Mouse (Mus musculus) heart, embryonic 16.5 days (tissue): Measurements from ENCODE around the gene Lemd1. TPM values are rescaled to one million over a fixed set of nuclear protein-coding genes. Genes with fewer than 3 reads are reported as not detected.
A peak's percentile ranks its signal among the peaks of the same experiment; 100 is the strongest.

Experiments used
- ATAC-seq: fragments of 200-750 bp; cut with Nextera tagmentation; replicated peaks from 2 replicates; pipeline ENCODE4 v1.8.0; 2017; ENCODE audit warnings: moderate number of reproducible peaks; ENCODE audit not compliant: insufficient read depth, low FRiP score; ENCODE audit errors: extremely low read depth
- H3K27ac ChIP-seq: fragments of 300-500 bp; sonication (generic); 2 replicates; pipeline ENCODE4 v1.5.1; 2014; ENCODE audit warnings: mild to moderate bottlenecking, low read length, control low read depth, moderate library complexity
- H3K27me3 ChIP-seq: fragments of 300-500 bp; sonication (generic); 2 replicates; pipeline ENCODE4 v1.6.1; 2014; ENCODE audit warnings: low read length, mixed read lengths; ENCODE audit not compliant: control insufficient read depth, insufficient read depth
- H3K36me3 ChIP-seq: fragments of 300-500 bp; sonication (generic); 2 replicates; pipeline ENCODE4 v1.6.1; 2014; ENCODE audit not compliant: control insufficient read depth, insufficient read depth
- H3K4me1 ChIP-seq: fragments of 300-500 bp; sonication (generic); 2 replicates; pipeline ENCODE4 v1.6.1; 2014; ENCODE audit warnings: low read length, mixed read lengths; ENCODE audit not compliant: control insufficient read depth, insufficient read depth
- H3K4me2 ChIP-seq: fragments of 300-500 bp; sonication (generic); 2 replicates; pipeline ENCODE4 v1.6.1; 2014; ENCODE audit warnings: low read depth, mild to moderate bottlenecking, control low read depth, low read length
- H3K4me3 ChIP-seq: fragments of 300-500 bp; sonication (generic); 2 replicates; pipeline ENCODE4 v1.5.1; 2014; ENCODE audit warnings: mild to moderate bottlenecking, control low read depth, low read length
- H3K9ac ChIP-seq: fragments of 300-500 bp; sonication (generic); 2 replicates; pipeline ENCODE4 v1.6.1; 2014; ENCODE audit warnings: low read length, control low read depth
- H3K9me3 ChIP-seq: fragments of 300-500 bp; sonication (generic); replicated peaks from 2 replicates; pipeline ENCODE4 v1.6.1; 2016; ENCODE audit warnings: low read length; ENCODE audit not compliant: control insufficient read depth
- WGBS: fragments of 180-500 bp; shearing (Covaris S2); extraction: QIAGEN DNeasy Blood & Tissue Kit; methylation state at CpG from one replicate; pipeline ENCODE4 v1.1.7; 2014; 5-methylcytosine and 5-hydroxymethylcytosine counted together
- polyA plus RNA-seq: library from polyadenylated mRNA; unstranded; fragments of >200 nt; fragmentation: Nextera tagmentation; extraction: Ambion mirVana; gene quantifications from 2 replicates; pipeline ENCODE4 v1.2.1, GENCODE M21; 2015

Lemd1 gene
- polyA plus RNA-seq, 1 experiment from 2014 or later: not detected

GRCm38 (mm10) chr1:132188442-132189066, 2.7 kb upstream of the Lemd1 start:
- Histone ChIP-seq H3K9ac (no peak overlapping the region), H3K4me3 (no peak overlapping the region), H3K4me1 (peaks cover 11% of the 10 kb centered on the region), H3K27me3 (peaks cover 72% of the 10 kb centered on the region), H3K4me2 (no peak overlapping the region), H3K27ac (no peak overlapping the region), H3K36me3 (no peaks in the 10 kb centered on the region), H3K9me3 (no peaks in the 10 kb centered on the region)
- ATAC-seq: no peak
- 28% methylated on average over 9 of the region's 9 CpGs for WGBS

- WGBS: 47% methylated on average over 4 of the region's 4 CpGs
- Histone ChIP-seq H3K27me3 (peaks cover 78% of the 10 kb centered on the region), H3K36me3 (no peaks in the 10 kb centered on the region), H3K27ac (no peak overlapping the region), H3K9me3 (no peaks in the 10 kb centered on the region), H3K4me1 (peaks cover 11% of the 10 kb centered on the region), H3K4me3 (no peak overlapping the region), H3K4me2 (no peak overlapping the region), H3K9ac (no peak overlapping the region)
- ATAC-seq: no peak
Measured at GRCm38 (mm10) chr1:132189231-132189630, 2.0 kb upstream of the Lemd1 start.

GRCm38 (mm10) chr1:132190040-132190513, 1.2 kb upstream of the Lemd1 start:
- Histone ChIP-seq H3K4me3 (peak overlapping the region; percentile 54), H3K27me3 (peaks cover 82% of the 10 kb centered on the region), H3K9ac (peak overlapping the region; percentile 31; the same call in 1 of the 2 replicates), H3K27ac (no peak overlapping the region), H3K9me3 (no peaks in the 10 kb centered on the region), H3K4me2 (peak overlapping the region; percentile 96), H3K4me1 (peaks cover 11% of the 10 kb centered on the region), H3K36me3 (no peaks in the 10 kb centered on the region)
- ATAC-seq: no peak
- WGBS: under 1% methylated on average over 48 of the region's 50 CpGs

GRCm38 (mm10) chr1:132190621-132191092, 574 bp upstream of the Lemd1 start:
- H3K4me1 ChIP-seq: peaks cover 11% of the 10 kb centered on the region

GRCm38 (mm10) chr1:132191786-132192680, 802 bp downstream of the Lemd1 start:
- Histone ChIP-seq H3K27ac (no peak overlapping the region), H3K4me2 (peak overlapping the region; percentile 5; the same call in 1 of the 2 replicates), H3K4me1 (peaks cover 11% of the 10 kb centered on the region), H3K9me3 (no peaks in the 10 kb centered on the region), H3K36me3 (no peaks in the 10 kb centered on the region), H3K27me3 (peaks cover 83% of the 10 kb centered on the region), H3K9ac (no peak overlapping the region), H3K4me3 (peak overlapping the region; percentile 54; the same call in 1 of the 2 replicates)
- ATAC-seq: no peak
- 10% methylated on average over 16 of the region's 16 CpGs for WGBS

More at GRCm38 (mm10) chr1:132190621-132191092, 574 bp upstream of the Lemd1 start:
- peak overlapping the region; percentile 31 for H3K9ac ChIP-seq
- H3K4me2 ChIP-seq: peak overlapping the region; percentile 96
- no peak overlapping the region for H3K27ac ChIP-seq
- peak overlapping the region; percentile 54 for H3K4me3 ChIP-seq
- no peak for ATAC-seq
- no peaks in the 10 kb centered on the region for H3K9me3 ChIP-seq
- no peaks in the 10 kb centered on the region for H3K36me3 ChIP-seq
- peaks cover 87% of the 10 kb centered on the region for H3K27me3 ChIP-seq
- WGBS: under 1% methylated on average over 62 of the region's 62 CpGs

- 74% methylated on average over 3 of the region's 3 CpGs for WGBS
- Histone ChIP-seq H3K4me1 (peaks cover 11% of the 10 kb centered on the region), H3K27me3 (peaks cover 72% of the 10 kb centered on the region), H3K4me3 (no peak overlapping the region), H3K4me2 (no peak overlapping the region), H3K27ac (no peak overlapping the region), H3K9ac (no peak overlapping the region), H3K9me3 (no peaks in the 10 kb centered on the region), H3K36me3 (no peaks in the 10 kb centered on the region)
- ATAC-seq: no peak
Measured at GRCm38 (mm10) chr1:132193806-132194205, 2.6 kb downstream of the Lemd1 start.

GRCm38 (mm10) chr1:132194624-132195023, 3.4 kb downstream of the Lemd1 start:
- no peak overlapping the region for H3K9ac ChIP-seq
- peaks cover 70% of the 10 kb centered on the region for H3K27me3 ChIP-seq
- ATAC-seq: no peak
- H3K27ac ChIP-seq: no peak overlapping the region
- H3K36me3 ChIP-seq: no peaks in the 10 kb centered on the region
- H3K4me2 ChIP-seq: no peak overlapping the region
- 27% methylated on average over 3 of the region's 3 CpGs for WGBS
- H3K4me1 ChIP-seq: peaks cover 11% of the 10 kb centered on the region
- H3K4me3 ChIP-seq: no peak overlapping the region
- H3K9me3 ChIP-seq: no peaks in the 10 kb centered on the region

GRCm38 (mm10) chr1:132195100-132195499, 3.9 kb downstream of the Lemd1 start:
- H3K9me3 ChIP-seq: no peaks in the 10 kb centered on the region
- no peak for ATAC-seq
- H3K36me3 ChIP-seq: no peaks in the 10 kb centered on the region
- no peak overlapping the region for H3K9ac ChIP-seq
- H3K4me1 ChIP-seq: peaks cover 14% of the 10 kb centered on the region
- no peak overlapping the region for H3K4me2 ChIP-seq
- 59% methylated on average over 9 of the region's 9 CpGs for WGBS
- H3K27me3 ChIP-seq: peaks cover 69% of the 10 kb centered on the region
- H3K4me3 ChIP-seq: no peak overlapping the region
- H3K27ac ChIP-seq: no peak overlapping the region

- Histone ChIP-seq H3K4me3 (no peak overlapping the region), H3K36me3 (no peaks in the 10 kb centered on the region), H3K27me3 (peaks cover 69% of the 10 kb centered on the region), H3K27ac (no peak overlapping the region), H3K9ac (no peak overlapping the region), H3K9me3 (no peaks in the 10 kb centered on the region), H3K4me1 (peaks cover 13% of the 10 kb centered on the region), H3K4me2 (no peak overlapping the region)
- ATAC-seq: no peak
- 53% methylated on average over 5 of the region's 5 CpGs for WGBS
Measured at GRCm38 (mm10) chr1:132195681-132196080, 4.5 kb downstream of the Lemd1 start.
